Mouse (Mus musculus) layer of hippocampus, adult 11-12 months (tissue): ENCODE measurements around the gene Hnf1a.
"Not testable (repeated sequence)": the region's sequence is repeated elsewhere in the genome, so short reads cannot be mapped to it uniquely, and the experiment has no call there.

Experiments used
- DNase-seq: peaks from one replicate; pipeline ENCODE4 v3.0.0; 2022; ENCODE audit warnings: low spot score

Hnf1a gene

GRCm38 (mm10) chr5:114945072-114945471, 25.8 kb downstream of the Hnf1a start:
- no peak for DNase-seq

- no peak for DNase-seq
Observed at GRCm38 (mm10) chr5:114942766-114943130, 28.1 kb downstream of the Hnf1a start.

- peak; percentile 84 for DNase-seq
Observed at GRCm38 (mm10) chr5:114942074-114942765, 28.7 kb downstream of the Hnf1a start, which contains the start of gene 2210016L21Rik. TSS of gene 2210016L21Rik (plus strand) at chr5:114942158.

- not testable (repeated sequence) for DNase-seq
Observed at GRCm38 (mm10) chr5:114941138-114941537, 29.8 kb downstream of the Hnf1a start.

- no peak for DNase-seq
Observed at GRCm38 (mm10) chr5:114935838-114936237, 35.1 kb downstream of the Hnf1a start.

- DNase-seq: no peak
Observed at GRCm38 (mm10) chr5:114933206-114933605, 37.7 kb downstream of the Hnf1a start.

GRCm38 (mm10) chr5:114931626-114932025, 39.3 kb downstream of the Hnf1a start:
- no peak for DNase-seq

GRCm38 (mm10) chr5:114926753-114927152, 44.1 kb downstream of the Hnf1a start:
- DNase-seq: no peak

- DNase-seq: no peak
Observed at GRCm38 (mm10) chr5:114926153-114926684, 44.7 kb downstream of the Hnf1a start.

GRCm38 (mm10) chr5:114922998-114923473, 47.9 kb downstream of the Hnf1a start, which contains the start of gene Oasl1:
TSS of gene Oasl1 (plus strand) at chr5:114923240.
- DNase-seq: no peak

- DNase-seq: no peak
Observed at GRCm38 (mm10) chr5:114922366-114922731, 48.5 kb downstream of the Hnf1a start.

- DNase-seq: no peak
Observed at GRCm38 (mm10) chr5:114921551-114922365, 49.1 kb downstream of the Hnf1a start.

GRCm38 (mm10) chr5:114917357-114917756, 53.5 kb downstream of the Hnf1a start:
- not testable (repeated sequence) for DNase-seq

- DNase-seq: no peak
Observed at GRCm38 (mm10) chr5:114916777-114917176, 54.1 kb downstream of the Hnf1a start.

GRCm38 (mm10) chr5:114915854-114916253, 55.0 kb downstream of the Hnf1a start:
- DNase-seq: no peak

- no peak for DNase-seq
Observed at GRCm38 (mm10) chr5:114914855-114915254, 56.0 kb downstream of the Hnf1a start.

GRCm38 (mm10) chr5:114913686-114914085, 57.2 kb downstream of the Hnf1a start:
- no peak for DNase-seq

GRCm38 (mm10) chr5:114908598-114909305, 62.1 kb downstream of the Hnf1a start:
- no peak for DNase-seq

GRCm38 (mm10) chr5:114902413-114902812, 68.5 kb downstream of the Hnf1a start:
- no peak for DNase-seq
